Mouse (Mus musculus) bone marrow, adult 2 months (tissue): Measurements from ENCODE around the gene Nr2c1.

Source experiments
- CTCF ChIP-seq: fragments of 200-500 bp; IDR thresholded peaks from 2 replicates; pipeline ENCODE4 v1.5.1; 2011; ENCODE audit warnings: low read length, control low read depth; ENCODE audit not compliant: control insufficient read depth, insufficient read depth
- POLR2A ChIP-seq: fragments of 200-500 bp; IDR thresholded peaks from 2 replicates; pipeline ENCODE4 v1.6.1; 2011; ENCODE audit warnings: low read depth, mild to moderate bottlenecking, control low read depth, low read length, borderline replicate concordance; ENCODE audit not compliant: control insufficient read depth

- TF ChIP-seq CTCF, result no peak
- no peak for TF ChIP-seq POLR2A
These were observed 42.3 kb upstream of the Nr2c1 start for GRCm38 (mm10) chr10:94105498-94105897.
